Mouse (Mus musculus) CH12.LX (cell line): ENCODE measurements around the gene Rerg. TPM values are rescaled to one million over a fixed set of nuclear protein-coding genes. Genes with fewer than 3 reads are reported as not detected.

Source experiments
- DNase-seq: peaks from one replicate; pipeline ENCODE4 v3.0.0-alpha.2; 2013; ENCODE audit errors: extremely low read depth
- H3K27ac ChIP-seq: 2 replicates; pipeline ENCODE4 v1.5.1; 2012; ENCODE audit warnings: low read depth, mild to moderate bottlenecking, control low read depth, moderate library complexity; ENCODE audit not compliant: insufficient read depth
- H3K27me3 ChIP-seq: replicated peaks from 2 replicates; pipeline ENCODE3; 2012; ENCODE audit warnings: inconsistent platforms
- H3K36me3 ChIP-seq, 2 experiments: replicated peaks in 1 of 2; 2 replicates each; pipeline versions ENCODE3 to v1.6.1; 2012; ENCODE audit warnings: inconsistent platforms in 1 of 2, low read length in 1 of 2, mild to moderate bottlenecking in 1 of 2, mixed read lengths in 1 of 2, moderate library complexity in 1 of 2; ENCODE audit not compliant: control insufficient read depth in 1 of 2, insufficient read depth in 1 of 2
- H3K4me1 ChIP-seq, 2 experiments: 2 replicates each; pipeline ENCODE4 v1.6.1; 2012; ENCODE audit warnings: inconsistent platforms in 1 of 2, moderate library complexity in 1 of 2; ENCODE audit not compliant: insufficient read depth in 2 of 2, control insufficient read depth in 1 of 2
- H3K4me2 ChIP-seq: 2 replicates; pipeline ENCODE4 v1.6.1; 2012; ENCODE audit warnings: low read depth, mild to moderate bottlenecking, control low read depth; ENCODE audit not compliant: poor library complexity, insufficient read depth, severe bottlenecking
- H3K4me3 ChIP-seq, 3 experiments: fragments of 150-350 bp in 1 of 3; sonication (generic) in 1 of 3; replicated peaks in 1 of 3; 2 replicates each; pipeline versions ENCODE3 to v1.5.1; 2011 to 2012; ENCODE audit warnings: low read depth in 2 of 3, low read length in 2 of 3, mild to moderate bottlenecking in 2 of 3, moderate library complexity in 2 of 3, control low read depth in 1 of 3, improper control_type of control experiment in 1 of 3, inconsistent platforms in 1 of 3, mixed read lengths in 1 of 3; ENCODE audit not compliant: poor library complexity in 1 of 3
- H3K79me2 ChIP-seq: replicated peaks from 2 replicates; pipeline ENCODE4 v1.6.1; 2012; ENCODE audit warnings: mild to moderate bottlenecking, moderate library complexity; ENCODE audit not compliant: control insufficient read depth, poor library complexity, insufficient read depth, severe bottlenecking; ENCODE audit errors: extremely low read depth
- H3K9ac ChIP-seq: 2 replicates; pipeline ENCODE4 v1.6.1; 2012; ENCODE audit warnings: low read depth, mild to moderate bottlenecking, control low read depth, moderate library complexity; ENCODE audit not compliant: insufficient read depth
- H3K9me3 ChIP-seq: replicated peaks from 2 replicates; pipeline ENCODE3; 2012; ENCODE audit warnings: low read length, inconsistent platforms, mixed read lengths
- BHLHE40 ChIP-seq: IDR thresholded peaks from 2 replicates; pipeline ENCODE4 v1.6.1; 2011; ENCODE audit warnings: mild to moderate bottlenecking, low read depth, low read length, improper control_type of control experiment
- CHD1 ChIP-seq: IDR thresholded peaks from 2 replicates; pipeline ENCODE4 v1.6.1; 2012; ENCODE audit warnings: low read depth, low read length, improper control_type of control experiment, inconsistent platforms
- EP300 ChIP-seq: IDR thresholded peaks from 2 replicates; pipeline ENCODE4 v1.6.1; 2011; ENCODE audit warnings: low read length, improper control_type of control experiment
- GABPA ChIP-seq: IDR thresholded peaks from 2 replicates; pipeline ENCODE4 v1.6.1; 2012; ENCODE audit warnings: low read depth, low read length, improper control_type of control experiment, inconsistent platforms; ENCODE audit not compliant: insufficient replicate concordance
- IRF4 ChIP-seq: IDR thresholded peaks from 2 replicates; pipeline ENCODE4 v1.6.1; 2014; ENCODE audit warnings: low read depth, mild to moderate bottlenecking, inconsistent platforms, low read length, improper control_type of control experiment
- JUN ChIP-seq: IDR thresholded peaks from 2 replicates; pipeline ENCODE4 v1.6.1; 2011; ENCODE audit warnings: low read depth, mild to moderate bottlenecking, low read length, improper control_type of control experiment, moderate library complexity; ENCODE audit not compliant: insufficient read depth
- JUND ChIP-seq: conservative IDR thresholded peaks from 2 replicates; pipeline ENCODE4 v1.6.1; 2011; ENCODE audit warnings: low read depth, low read length, improper control_type of control experiment
- MAFK ChIP-seq: IDR thresholded peaks from 2 replicates; pipeline ENCODE4 v1.6.1; 2011; ENCODE audit warnings: low read length, improper control_type of control experiment; ENCODE audit not compliant: insufficient replicate concordance
- MEF2A ChIP-seq: IDR thresholded peaks from 2 replicates; pipeline ENCODE4 v1.6.1; 2014; ENCODE audit warnings: low read depth, mild to moderate bottlenecking, inconsistent platforms, low read length, improper control_type of control experiment, borderline replicate concordance
- MYC ChIP-seq: IDR thresholded peaks from 2 replicates; pipeline ENCODE4 v1.6.1; 2011; ENCODE audit warnings: low read depth, mild to moderate bottlenecking, improper control_type of control experiment, low read length
- NELFE ChIP-seq: IDR thresholded peaks from 2 replicates; pipeline ENCODE4 v1.6.1; 2011; ENCODE audit warnings: low read depth, low read length, improper control_type of control experiment
- PAX5 ChIP-seq: IDR thresholded peaks from 2 replicates; pipeline ENCODE4 v1.6.1; 2012; ENCODE audit warnings: low read length, inconsistent platforms, mixed read lengths
- RCOR1 ChIP-seq: conservative IDR thresholded peaks from 2 replicates; pipeline ENCODE4 v1.6.1; 2012; ENCODE audit warnings: low read depth, mild to moderate bottlenecking, inconsistent platforms, low read length, improper control_type of control experiment
- SIN3A ChIP-seq: IDR thresholded peaks from 2 replicates; pipeline ENCODE4 v1.6.1; 2012; ENCODE audit warnings: low read length, improper control_type of control experiment, inconsistent platforms
- SMC3 ChIP-seq: IDR thresholded peaks from 2 replicates; pipeline ENCODE4 v1.6.1; 2011; ENCODE audit warnings: low read depth, low read length, improper control_type of control experiment
- TBP ChIP-seq: conservative IDR thresholded peaks from 2 replicates; pipeline ENCODE4 v1.6.1; 2011; ENCODE audit warnings: low read depth, low read length, improper control_type of control experiment
- TCF12 ChIP-seq: IDR thresholded peaks from 2 replicates; pipeline ENCODE4 v1.6.1; 2014; ENCODE audit warnings: low read depth, mild to moderate bottlenecking, inconsistent platforms, low read length, improper control_type of control experiment
- UBTF ChIP-seq: IDR thresholded peaks from 2 replicates; pipeline ENCODE4 v1.6.1; 2012; ENCODE audit warnings: low read depth, mild to moderate bottlenecking, inconsistent platforms, low read length, improper control_type of control experiment, moderate library complexity
- USF1 ChIP-seq: IDR thresholded peaks from 2 replicates; pipeline ENCODE4 v1.6.1; 2014; ENCODE audit warnings: low read depth, mild to moderate bottlenecking, inconsistent platforms, low read length, improper control_type of control experiment
- USF2 ChIP-seq: conservative IDR thresholded peaks from 2 replicates; pipeline ENCODE4 v1.6.1; 2011; ENCODE audit warnings: low read depth, low read length, improper control_type of control experiment
- ZC3H11A ChIP-seq: IDR thresholded peaks from 2 replicates; pipeline ENCODE4 v1.6.1; 2012; ENCODE audit warnings: low read depth, mild to moderate bottlenecking, inconsistent platforms, low read length, improper control_type of control experiment
- dilution Hi-C: fragments of 300-500 bp; cut with MboI; formaldehyde crosslinking; loops from 2 replicates; pipeline ENCODE4 v1.14.3; 2020; ENCODE audit warnings: low sequenced_read_pairs; ENCODE audit not compliant: extremely low pct_unique_long_range_greater_than_20kb, extremely low pct_ligation_motif_present
- in situ Hi-C: fragments of 300-500 bp; cut with MboI; formaldehyde crosslinking; loops from 3 replicates; pipeline ENCODE4 v1.14.3; 2019; ENCODE audit warnings: low sequenced_read_pairs, low pct_ligation_motif_present, low pct_unique_long_range_greater_than_20kb, mixed read lengths
- polyA plus RNA-seq: library from polyadenylated mRNA; unstranded; fragments of >175 nt; gene quantifications from 2 replicates; pipeline ENCODE4 v1.2.1, GENCODE M21; 2012; ENCODE audit warnings: low read depth; ENCODE audit not compliant: insufficient read length
- total RNA-seq, 2 experiments: library from RNA; depleted of rRNA; stranded (reverse); fragments of 300-350 nt in 1 of 2; fragments of >200 nt in 1 of 2; gene quantifications; 2 replicates each; pipeline ENCODE4 v1.2.3; 2012 to 2014

Gene Rerg
- total and polyA plus RNA-seq, 3 experiments = not detected

DNA sequence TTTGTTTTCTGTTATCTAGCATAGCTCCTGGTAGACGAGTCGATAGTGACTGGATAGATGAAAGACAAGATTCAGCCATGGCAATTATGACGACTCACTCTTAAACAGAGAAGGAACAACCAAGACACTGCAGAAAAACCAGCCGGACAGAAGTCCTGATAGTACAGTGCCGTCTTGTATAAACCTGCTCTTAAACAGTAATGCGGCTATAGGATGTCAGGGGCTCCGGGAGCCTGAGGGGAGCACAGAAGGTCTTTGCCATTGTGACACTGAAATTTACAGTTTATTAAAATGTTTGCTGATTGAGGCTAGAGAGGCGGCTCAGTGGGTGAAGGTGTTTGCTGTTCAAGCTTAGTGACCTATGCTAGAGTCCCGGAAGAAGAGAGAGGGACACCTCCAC is 98.8 kb downstream of the Rerg start:
- in situ Hi-C loops = no loop called here
- DNase-seq = no peak

DNA sequence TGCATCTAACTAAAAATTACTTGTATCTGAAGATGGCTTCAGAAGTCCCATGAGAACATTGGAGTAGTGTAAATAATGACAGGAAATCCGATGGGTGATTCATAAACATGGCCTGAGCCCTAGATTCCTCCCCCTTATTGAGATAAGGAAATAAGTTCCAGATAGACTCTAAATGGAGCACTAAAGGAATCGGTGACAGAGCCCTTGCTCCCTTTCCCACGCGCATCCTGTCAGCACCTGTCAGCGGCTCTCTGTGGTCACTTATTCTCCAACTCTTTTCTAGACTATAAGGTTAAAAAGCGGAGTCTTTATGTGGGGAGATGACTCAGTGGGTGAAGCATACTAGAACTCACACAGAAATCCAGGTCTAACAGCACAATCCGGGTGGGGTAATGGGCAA is 104.8 kb downstream of the Rerg start:
- TF ChIP-seq BHLHE40 (no peak), EP300 (no peak), JUND (no peak), PAX5 (no peak), MAFK (no peak), JUN (no peak), GABPA (no peak), USF2 (no peak), RCOR1 (no peak), ZC3H11A (no peak), USF1 (no peak), TBP (no peak), MEF2A (no peak)
- TF ChIP-seq, all 38 proteins: peak for 0
- Histone ChIP-seq H3K9me3 (no peaks in the 10 kb centered on the region), H3K27me3 (no peaks in the 10 kb centered on the region), H3K4me1 (peaks cover 12 to 13% of the 10 kb centered on the region in 2 experiments), H3K4me3 (no peak overlapping the region), H3K79me2 (no peaks in the 10 kb centered on the region), H3K27ac (no peak overlapping the region), H3K9ac (no peak overlapping the region), H3K4me2 (no peak overlapping the region), H3K36me3 (no peaks in the 10 kb centered on the region)
- in situ Hi-C loops = no loop called here
- DNase-seq = no peak
- dilution Hi-C loops = no loop called here

More for the DNA sequence above, 98.8 kb downstream of the Rerg start:
- H3K4me3 ChIP-seq = no peak overlapping the region
- TF ChIP-seq IRF4 (no peak), MYC (no peak), TCF12 (no peak), SIN3A (no peak), SMC3 (no peak), GABPA (no peak), NELFE (no peak), BHLHE40 (no peak), UBTF (no peak), MEF2A (no peak), CHD1 (no peak)
- H3K79me2 ChIP-seq = no peaks in the 10 kb centered on the region
- no peak overlapping the region for H3K27ac ChIP-seq
- H3K36me3 ChIP-seq = no peaks in the 10 kb centered on the region
- no peak overlapping the region for H3K4me2 ChIP-seq
- no peak overlapping the region for H3K9ac ChIP-seq
- no peaks in the 10 kb centered on the region for H3K27me3 ChIP-seq
- no peaks in the 10 kb centered on the region for H3K9me3 ChIP-seq
- dilution Hi-C loops = no loop called here
- H3K4me1 ChIP-seq = no peaks in the 10 kb centered on the region
